In the genomic region with DNA sequence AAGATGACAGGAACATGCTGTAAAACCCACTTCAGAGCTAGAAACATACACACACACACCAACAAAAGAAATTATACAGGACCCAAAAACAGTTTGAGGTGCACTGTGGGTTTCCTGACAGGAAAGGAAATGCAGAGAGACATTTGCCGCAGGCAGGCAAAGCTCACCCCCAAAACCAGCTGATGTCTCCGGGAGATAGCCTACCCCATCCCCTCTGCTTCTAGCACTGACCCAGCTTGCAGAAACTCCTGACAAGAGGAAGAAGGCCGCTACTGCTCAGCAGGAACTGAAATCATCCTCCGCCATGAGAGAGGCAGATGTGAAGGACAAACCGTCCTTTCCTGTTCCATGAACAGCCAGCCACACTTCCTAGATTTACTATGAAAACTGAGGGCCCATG, we compare ENCODE assay signal across 16 mouse cellular contexts.
DNase-seq lines count a peak whose midpoint lies in the region; ATAC-seq and TF ChIP-seq lines count a peak whose summit lies in the region.
"Had no signal": no experiment of that assay in that cellular context is flagged by ENCODE, and none has a peak within 500 bp of the region (broad histone marks: within the 10 kb centered on the region; RNA-seq: fewer than 3 reads in every experiment).

No protein-coding gene starts in this region.

- 54% methylated on average over 5 of the region's 5 CpGs for WGBS in limb, embryonic 15.5 days
- 85% methylated on average over 5 of the region's 5 CpGs for WGBS in limb, embryonic 10.5 days
- WGBS in bone marrow, adult 2 months: 8% methylated on average over 5 of the region's 5 CpGs
- 71% methylated on average over 5 of the region's 5 CpGs for WGBS in hindbrain, embryonic 12.5 days

- TF ChIP-seq CTCF in bone marrow, adult 2 months (IDR thresholded peaks at IDR 0.05; ENCODE audit: control insufficient read depth, insufficient read depth, low read length): no peak

- H3K4me1 ChIP-seq in limb, embryonic 15.5 days: peaks cover 28% of the 10 kb centered on the region
- H3K4me1 ChIP-seq in limb, embryonic 10.5 days: peaks cover 6% of the 10 kb centered on the region
- peaks cover 4% of the 10 kb centered on the region for H3K4me1 ChIP-seq in bone marrow, adult 2 months (ENCODE audit: control insufficient read depth, insufficient read depth, low read length)
- H3K4me1 ChIP-seq in megakaryocyte, embryonic 14.5 days: peaks cover 90% of the 10 kb centered on the region
- H3K4me1 ChIP-seq in hindbrain, embryonic 12.5 days: peaks cover 4% of the 10 kb centered on the region; the same call in 1 of the 2 replicates
- H3K4me1 ChIP-seq: neural tube, embryonic 12.5 days had no signal

- ATAC-seq in limb, embryonic 15.5 days (ENCODE audit: insufficient number of reproducible peaks, low FRiP score, low TSS enrichment, low read depth): no peak
- ATAC-seq in hindbrain, embryonic 12.5 days (ENCODE audit: low FRiP score): no peak

- TF ChIP-seq POLR2A in bone marrow, adult 2 months (IDR thresholded peaks at IDR 0.05; ENCODE audit: borderline replicate concordance, control insufficient read depth, low read depth, low read length): no peak

- DNase-seq in limb, embryonic 10.5 days (ENCODE audit: low spot score): no peak
- DNase-seq in thymus, postnatal 36 days: peak; percentile 44 to 68
- no peak for DNase-seq in layer of hippocampus, adult 9-10 months (ENCODE audit: low spot score)
- DNase-seq in kidney, postnatal 14 days: no peak
- DNase-seq: cerebellum, adult 9-10 months; kidney, postnatal 4 days; midbrain, embryonic 14.5 days had no signal

- no peak overlapping the region for H3K9ac ChIP-seq in limb, embryonic 15.5 days
- H3K9ac ChIP-seq in hindbrain, embryonic 12.5 days: no peak overlapping the region
- H3K9ac ChIP-seq: heart, embryonic 15.5 days; limb, embryonic 13.5 days; neural tube, embryonic 12.5 days had no signal

- no peak overlapping the region for H3K4me2 ChIP-seq in limb, embryonic 15.5 days
- no peak overlapping the region for H3K4me2 ChIP-seq in hindbrain, embryonic 12.5 days (replicated peaks)
- H3K4me2 ChIP-seq: heart, embryonic 15.5 days; limb, embryonic 13.5 days; neural tube, embryonic 12.5 days had no signal

- peaks cover 21% of the 10 kb centered on the region for H3K36me3 ChIP-seq in limb, embryonic 15.5 days
- H3K36me3 ChIP-seq in limb, embryonic 10.5 days: peaks cover 24% of the 10 kb centered on the region
- peaks cover 90% of the 10 kb centered on the region for H3K36me3 ChIP-seq in megakaryocyte, embryonic 14.5 days (replicated peaks; ENCODE audit: low read length)
- peaks cover 7% of the 10 kb centered on the region; the same call in 1 of the 2 replicates for H3K36me3 ChIP-seq in hindbrain, embryonic 12.5 days
- H3K36me3 ChIP-seq: G1E; neural tube, embryonic 12.5 days had no signal

- H3K27me3 ChIP-seq in limb, embryonic 15.5 days: no peaks in the 10 kb centered on the region
- no peaks in the 10 kb centered on the region for H3K27me3 ChIP-seq in limb, embryonic 10.5 days (ENCODE audit: low read depth, poor library complexity, severe bottlenecking)
- no peaks in the 10 kb centered on the region for H3K27me3 ChIP-seq in megakaryocyte, embryonic 14.5 days (replicated peaks)
- H3K27me3 ChIP-seq in hindbrain, embryonic 12.5 days: no peaks in the 10 kb centered on the region
- H3K27me3 ChIP-seq: heart, embryonic 15.5 days; limb, embryonic 13.5 days; neural tube, embryonic 12.5 days had no signal

- H3K4me3 ChIP-seq in limb, embryonic 15.5 days: no peak overlapping the region
- H3K4me3 ChIP-seq in limb, embryonic 10.5 days: no peak overlapping the region
- no peak overlapping the region for H3K4me3 ChIP-seq in bone marrow, adult 2 months (replicated peaks; ENCODE audit: control insufficient read depth, low read depth, low read length)
- peak overlapping the region; percentile 56 for H3K4me3 ChIP-seq in megakaryocyte, embryonic 14.5 days (replicated peaks)
- H3K4me3 ChIP-seq in hindbrain, embryonic 12.5 days: no peak overlapping the region
- H3K4me3 ChIP-seq: forebrain, embryonic 10.5 days; heart, embryonic 15.5 days; limb, embryonic 13.5 days; neural tube, embryonic 12.5 days had no signal

- H3K27ac ChIP-seq in limb, embryonic 15.5 days: 0 out of 2 replicates have a peak overlapping the region, but pooled peaks have one; percentile 17
- H3K27ac ChIP-seq in limb, embryonic 10.5 days: no peak overlapping the region
- peak overlapping the region; percentile 33; the same call in 1 of the 2 replicates for H3K27ac ChIP-seq in bone marrow, adult 2 months (ENCODE audit: control insufficient read depth, insufficient read depth, low read depth, low read length, poor library complexity)
- no peak overlapping the region for H3K27ac ChIP-seq in hindbrain, embryonic 12.5 days
- H3K27ac ChIP-seq: heart, embryonic 15.5 days; limb, embryonic 13.5 days; neural tube, embryonic 12.5 days had no signal

- H3K9me3 ChIP-seq in limb, embryonic 15.5 days: no peaks in the 10 kb centered on the region
- no peaks in the 10 kb centered on the region for H3K9me3 ChIP-seq in limb, embryonic 10.5 days (replicated peaks)
- H3K9me3 ChIP-seq in megakaryocyte, embryonic 14.5 days: no peaks in the 10 kb centered on the region
- no peaks in the 10 kb centered on the region for H3K9me3 ChIP-seq in hindbrain, embryonic 12.5 days (replicated peaks)
- H3K9me3 ChIP-seq: forebrain, embryonic 10.5 days; G1E; heart, embryonic 15.5 days; limb, embryonic 13.5 days; neural tube, embryonic 12.5 days had no signal

Comparison
In these comparisons a context has a peak if more than half of its experiments do, and no peak if none do; other contexts are left out.
1. H3K27ac ChIP-seq: peak in limb, embryonic 15.5 days (single experiment) and bone marrow, adult 2 months (single experiment); none in limb, embryonic 10.5 days (single experiment) and hindbrain, embryonic 12.5 days (single experiment).
2. DNase-seq: peak in thymus, postnatal 36 days (2 of 2); none in limb, embryonic 10.5 days (single experiment), layer of hippocampus, adult 9-10 months (single experiment) and kidney, postnatal 14 days (single experiment).